ENCODE assay signal across 8 mouse cellular contexts in the genomic region with DNA sequence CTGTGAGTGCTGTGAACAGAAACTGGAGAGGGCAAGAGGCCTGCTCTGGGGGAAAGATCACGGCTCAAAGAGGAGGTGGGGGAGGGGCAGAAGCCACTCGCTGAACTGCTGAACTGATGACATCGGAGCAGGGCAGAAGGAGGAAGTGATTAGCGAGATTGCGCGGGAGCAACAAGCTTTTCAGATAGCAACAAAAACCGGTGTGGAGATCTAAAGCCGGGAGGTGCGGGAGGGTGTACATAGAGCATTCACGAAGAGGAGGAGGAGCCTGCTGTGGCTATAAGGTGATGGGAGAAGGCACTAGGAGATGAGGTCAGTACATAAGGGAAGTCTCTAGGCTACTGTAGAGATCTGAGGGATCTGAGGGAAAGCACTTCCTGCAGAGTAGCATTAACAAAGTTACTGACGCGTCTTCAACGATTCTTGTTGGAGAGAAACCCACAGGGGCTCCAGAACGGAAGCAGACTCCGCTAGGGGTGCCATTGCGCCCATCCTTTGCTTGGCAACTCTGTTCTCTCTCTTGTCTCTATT. TPM values are rescaled to one million over a fixed set of nuclear protein-coding genes. Genes with fewer than 3 reads are reported as not detected.
A peak's percentile ranks its signal among the peaks of the same experiment; 100 is the strongest.
DNase-seq lines count a peak whose midpoint lies in the region; ATAC-seq lines count a peak whose summit lies in the region.

A gene (plus strand): TSS at position 206 of the 531 bp plus-strand sequence.

- no peaks in the 10 kb centered on the region for H3K36me3 ChIP-seq in hindbrain, embryonic 16.5 days (ENCODE audit: control insufficient read depth, insufficient read depth, low read length)
- H3K36me3 ChIP-seq in liver, embryonic 13.5 days = no peaks in the 10 kb centered on the region

- H3K9ac ChIP-seq in hindbrain, embryonic 16.5 days (ENCODE audit: low read depth, low read length) = peak within 1 kb of the TSS; percentile 9; the same call in 1 of the 2 replicates
- peak within 1 kb of the TSS; percentile 14 for H3K9ac ChIP-seq in liver, embryonic 13.5 days

- H3K9me3 ChIP-seq in hindbrain, embryonic 16.5 days (ENCODE audit: control insufficient read depth, low read length) = no peaks in the 10 kb centered on the region
- H3K9me3 ChIP-seq in liver, embryonic 13.5 days (replicated peaks) = no peaks in the 10 kb centered on the region

- peaks cover 3% of the 10 kb centered on the region; the same call in 1 of the 2 replicates for H3K4me1 ChIP-seq in hindbrain, embryonic 16.5 days (ENCODE audit: control insufficient read depth, insufficient read depth, low read depth, low read length)
- peaks cover 21% of the 10 kb centered on the region for H3K4me1 ChIP-seq in liver, embryonic 13.5 days (replicated peaks)

- DNase-seq in cerebellum, postnatal 14 days = peak; percentile 15 to 36
- DNase-seq in cerebellum, adult 11 months = no peak
- peak; percentile 76 for DNase-seq in adrenal gland, postnatal 14 days
- peak; percentile 12 for DNase-seq in gastrocnemius, adult 18-20 months (ENCODE audit: low spot score)
- peak; percentile 10 for DNase-seq in liver, embryonic 13.5 days
- DNase-seq in thymus, postnatal 10 days (ENCODE audit: low spot score in 2 of 2) = peak; percentile 68 to 74

- peak within 1 kb of the TSS; percentile 35 for H3K4me3 ChIP-seq in hindbrain, embryonic 16.5 days (ENCODE audit: low read length)
- peak within 1 kb of the TSS; percentile 38 for H3K4me3 ChIP-seq in liver, embryonic 13.5 days (replicated peaks)

- H3K27me3 ChIP-seq in hindbrain, embryonic 16.5 days (replicated peaks; ENCODE audit: control insufficient read depth, insufficient read depth, low read length) = no peaks in the 10 kb centered on the region
- no peaks in the 10 kb centered on the region for H3K27me3 ChIP-seq in liver, embryonic 13.5 days

- H3K4me2 ChIP-seq in hindbrain, embryonic 16.5 days (ENCODE audit: low read length) = peak within 1 kb of the TSS; percentile 58
- peak within 1 kb of the TSS; percentile 56 for H3K4me2 ChIP-seq in liver, embryonic 13.5 days

- H3K27ac ChIP-seq in hindbrain, embryonic 16.5 days (ENCODE audit: low read depth, low read length) = no peak within 1 kb of the TSS; the same call in 1 of the 2 replicates
- no peak within 1 kb of the TSS for H3K27ac ChIP-seq in liver, embryonic 13.5 days

- 8% methylated on average over 16 of the region's 16 CpGs for WGBS in hindbrain, embryonic 16.5 days
- WGBS in liver, embryonic 13.5 days (ENCODE audit: insufficient replicate concordance) = 2% methylated on average over 16 of the region's 16 CpGs

- ATAC-seq in hindbrain, embryonic 16.5 days = peak; percentile 54; the same call in 1 of the 2 replicates
- ATAC-seq in liver, embryonic 13.5 days (ENCODE audit: low read depth) = peak; percentile 74
- ATAC-seq in monocyte, adult 5-6 weeks (replicated peaks; ENCODE audit: insufficient number of reproducible peaks, low FRiP score, low TSS enrichment, poor library complexity, severe bottlenecking) = peak; percentile 79

RNA-seq across cellular contexts. Expression of the gene that starts here (rescaled TPM):
- total RNA-seq in adrenal gland, postnatal 14 days (2021) = not detected in 2 replicates
- total RNA-seq in gastrocnemius, adult 18-20 months (2021) = not detected
- 0.32 and 0.48 TPM in 2 replicates for polyA plus RNA-seq in hindbrain, embryonic 16.5 days (2015; fragmentation: Nextera tagmentation; extraction: Ambion mirVana)
- polyA plus RNA-seq in liver, embryonic 13.5 days (2015; fragmentation: Nextera tagmentation; extraction: Ambion mirVana) = 17.0 and 17.7 TPM in 2 replicates
- total RNA-seq in monocyte, adult 5-6 weeks (2017) = not detected in 3 replicates

Comparison
In these comparisons a context has a peak if more than half of its experiments do, and no peak if none do; other contexts are left out.
1. RNA of the gene that starts here (polyA plus RNA-seq): 17.0 to 17.7 TPM in liver, embryonic 13.5 days; 0.32 to 0.48 TPM in hindbrain, embryonic 16.5 days; every median in the first group is over 10 times any median in the second.
2. Peak in DNase-seq in adrenal gland, postnatal 14 days; RNA of the gene not detected or under 1 TPM.
3. Peak in DNase-seq in gastrocnemius, adult 18-20 months; RNA of the gene not detected or under 1 TPM.
4. Peak in ATAC-seq, H3K4me3 ChIP-seq, H3K9ac ChIP-seq and H3K4me2 ChIP-seq in hindbrain, embryonic 16.5 days; RNA of the gene not detected or under 1 TPM.
5. Peak in ATAC-seq in monocyte, adult 5-6 weeks; RNA of the gene not detected or under 1 TPM.
6. Peak in every context shown above with its lines, with median percentiles within 50 percentile points of each other: ATAC-seq.